Comparison of ENCODE assay signal across 16 mouse cellular contexts in the genomic region with DNA sequence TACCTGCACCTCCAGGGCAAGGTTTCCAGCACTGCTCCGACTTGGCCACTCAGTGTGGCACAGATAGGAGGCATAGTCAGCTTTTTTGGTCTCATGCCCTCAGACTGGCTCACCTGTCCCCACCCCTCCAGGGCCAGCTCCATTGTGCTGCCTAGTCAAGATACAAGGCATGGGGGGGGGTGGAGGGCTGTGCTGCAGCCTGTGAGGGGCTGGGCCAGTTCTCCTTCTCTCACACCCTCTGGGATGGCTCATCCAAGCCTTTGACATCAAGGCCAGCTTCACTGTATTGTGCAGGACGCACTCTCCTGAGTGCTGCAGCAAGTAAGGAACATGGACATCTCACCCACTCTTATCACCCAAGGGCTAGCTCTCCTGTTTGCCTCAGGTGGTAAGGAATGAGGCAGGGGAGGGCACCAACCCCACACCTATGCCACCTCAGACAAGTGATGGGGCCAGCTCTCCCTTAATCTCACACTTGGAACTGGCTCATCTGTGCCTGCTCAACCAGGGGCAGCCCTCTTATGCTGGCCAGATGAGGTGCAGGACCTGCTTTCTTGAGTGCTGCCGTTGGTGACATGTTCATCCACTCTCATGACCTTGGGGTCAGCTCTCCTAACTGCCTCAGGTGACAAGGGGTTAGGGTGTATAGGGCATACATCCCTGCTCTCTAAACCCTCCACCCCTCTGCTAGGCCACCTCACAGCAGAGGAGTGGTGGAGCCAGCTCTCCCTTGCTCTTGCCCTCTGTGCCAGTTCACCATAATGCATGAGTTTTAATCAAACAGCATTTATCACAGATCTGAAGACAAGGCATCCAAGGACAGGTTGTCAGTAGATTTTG. TPM values are rescaled to one million over a fixed set of nuclear protein-coding genes. Genes with fewer than 3 reads are reported as not detected.
A peak's percentile ranks its signal among the peaks of the same experiment; 100 is the strongest.
DNase-seq lines count a peak whose midpoint lies in the region; ATAC-seq and TF ChIP-seq lines count a peak whose summit lies in the region.
"Not testable (repeated sequence)": the region's sequence is repeated elsewhere in the genome, so short reads cannot be mapped to it uniquely, and the experiment has no call there.
"Had no signal": no experiment of that assay in that cellular context is flagged by ENCODE, and none has a peak within 500 bp of the region (broad histone marks: within the 10 kb centered on the region; RNA-seq: fewer than 3 reads in every experiment).

No protein-coding gene starts in this region.

- not testable (repeated sequence) for TF ChIP-seq CTCF in midbrain, postnatal 0 days (IDR thresholded peaks at IDR 0.05)

- H3K4me3 ChIP-seq in forebrain, embryonic 13.5 days; heart, embryonic 16.5 days (ENCODE audit: low read length); intestine, embryonic 14.5 days (ENCODE audit: low read depth, low read length); limb, embryonic 12.5 days (replicated peaks); lung, embryonic 16.5 days (ENCODE audit: low read length); midbrain, postnatal 0 days (ENCODE audit: low read depth, low read length); stomach, embryonic 16.5 days (replicated peaks; ENCODE audit: low read length): not testable (repeated sequence)

- H3K27ac ChIP-seq in forebrain, embryonic 13.5 days; heart, embryonic 16.5 days (ENCODE audit: low read length); intestine, embryonic 14.5 days (ENCODE audit: low read depth); limb, embryonic 12.5 days; lung, embryonic 16.5 days (ENCODE audit: low read length); midbrain, postnatal 0 days (ENCODE audit: low read depth, low read length); stomach, embryonic 16.5 days (ENCODE audit: low read length): not testable (repeated sequence)

- not testable (repeated sequence) for H3K4me1 ChIP-seq in forebrain, embryonic 13.5 days; heart, embryonic 16.5 days (ENCODE audit: control insufficient read depth, insufficient read depth, low read length); intestine, embryonic 14.5 days (replicated peaks; ENCODE audit: control insufficient read depth, insufficient read depth, low read length); limb, embryonic 12.5 days (replicated peaks); lung, embryonic 16.5 days (replicated peaks; ENCODE audit: control insufficient read depth, insufficient read depth, low read length); midbrain, postnatal 0 days (ENCODE audit: insufficient read depth, low read length); stomach, embryonic 16.5 days (ENCODE audit: control insufficient read depth, insufficient read depth, low read length)

- not testable (repeated sequence) for H3K4me2 ChIP-seq in forebrain, embryonic 13.5 days; heart, embryonic 16.5 days (ENCODE audit: low read depth, low read length); intestine, embryonic 14.5 days (ENCODE audit: low read length); limb, embryonic 12.5 days; lung, embryonic 16.5 days (ENCODE audit: low read depth, low read length); midbrain, postnatal 0 days (ENCODE audit: low read depth, low read length, poor library complexity, severe bottlenecking); stomach, embryonic 16.5 days (ENCODE audit: low read depth, low read length)

- peak; percentile 56 for ATAC-seq in cerebellum, adult (ENCODE audit: insufficient number of reproducible peaks, low FRiP score, low TSS enrichment)
- ATAC-seq in forebrain, embryonic 13.5 days = peak; percentile 62
- 0 out of 2 replicates have a peak, but pooled peaks have one; percentile 23 for ATAC-seq in heart, embryonic 16.5 days (replicated peaks; ENCODE audit: extremely low read depth, insufficient read depth, low FRiP score)
- ATAC-seq in intestine, embryonic 14.5 days (replicated peaks; ENCODE audit: low FRiP score, low TSS enrichment, low read depth) = 0 out of 2 replicates have a peak, but pooled peaks have one; percentile 47
- ATAC-seq in limb, embryonic 12.5 days (ENCODE audit: insufficient number of reproducible peaks, insufficient read depth, low FRiP score, low TSS enrichment, low read depth) = peak; percentile 72
- peak; percentile 41 for ATAC-seq in lung, embryonic 16.5 days (ENCODE audit: low read depth)
- ATAC-seq in midbrain, postnatal 0 days (ENCODE audit: low FRiP score) = peak; percentile 42; the same call in 1 of the 2 replicates
- ATAC-seq in stomach, embryonic 16.5 days (ENCODE audit: insufficient read depth, low FRiP score) = peak; percentile 60

- H3K9me3 ChIP-seq in forebrain, embryonic 13.5 days (replicated peaks) = peaks cover 15% of the 10 kb centered on the region
- H3K9me3 ChIP-seq in heart, embryonic 16.5 days (replicated peaks; ENCODE audit: control insufficient read depth, low read length); intestine, embryonic 14.5 days (ENCODE audit: control insufficient read depth, low read length); lung, embryonic 16.5 days (ENCODE audit: control insufficient read depth, low read length); midbrain, postnatal 0 days (ENCODE audit: low read length); stomach, embryonic 16.5 days (replicated peaks; ENCODE audit: control insufficient read depth, low read length): not testable (repeated sequence)
- H3K9me3 ChIP-seq in limb, embryonic 12.5 days = peaks cover 25% of the 10 kb centered on the region

- WGBS in forebrain, embryonic 13.5 days = 88% methylated on average over 3 of the region's 3 CpGs
- 73% methylated on average over 3 of the region's 3 CpGs for WGBS in heart, embryonic 16.5 days
- WGBS in intestine, embryonic 14.5 days = 78% methylated on average over 3 of the region's 3 CpGs
- WGBS in limb, embryonic 12.5 days = 73% methylated on average over 3 of the region's 3 CpGs
- 68% methylated on average over 3 of the region's 3 CpGs for WGBS in lung, embryonic 16.5 days
- WGBS in midbrain, postnatal 0 days = 87% methylated on average over 3 of the region's 3 CpGs
- 79% methylated on average over 3 of the region's 3 CpGs for WGBS in stomach, embryonic 16.5 days

- H3K36me3 ChIP-seq in forebrain, embryonic 13.5 days (ENCODE audit: poor library complexity, severe bottlenecking); heart, embryonic 16.5 days (ENCODE audit: control insufficient read depth, insufficient read depth); intestine, embryonic 14.5 days (ENCODE audit: control insufficient read depth, insufficient read depth, low read length); limb, embryonic 12.5 days; lung, embryonic 16.5 days (ENCODE audit: control insufficient read depth, insufficient read depth, low read length); midbrain, postnatal 0 days (ENCODE audit: insufficient read depth, low read length); stomach, embryonic 16.5 days (ENCODE audit: control insufficient read depth, insufficient read depth, low read length): not testable (repeated sequence)

- not testable (repeated sequence) for H3K27me3 ChIP-seq in forebrain, embryonic 13.5 days; heart, embryonic 16.5 days (ENCODE audit: control insufficient read depth, insufficient read depth, low read length); intestine, embryonic 14.5 days (replicated peaks; ENCODE audit: control insufficient read depth, insufficient read depth, low read length); limb, embryonic 12.5 days; lung, embryonic 16.5 days (ENCODE audit: control insufficient read depth, insufficient read depth, low read depth, low read length); midbrain, postnatal 0 days (ENCODE audit: insufficient read depth, low read length); stomach, embryonic 16.5 days (ENCODE audit: control insufficient read depth, insufficient read depth, low read length)

- not testable (repeated sequence) for H3K9ac ChIP-seq in forebrain, embryonic 13.5 days; heart, embryonic 16.5 days (ENCODE audit: low read length); intestine, embryonic 14.5 days (ENCODE audit: low read length); limb, embryonic 12.5 days (replicated peaks); lung, embryonic 16.5 days (ENCODE audit: low read length); midbrain, postnatal 0 days (replicated peaks; ENCODE audit: low read length, poor library complexity, severe bottlenecking); stomach, embryonic 16.5 days (ENCODE audit: low read length)

- DNase-seq in intestine, embryonic 14.5 days (ENCODE audit: low spot score); midbrain, postnatal 0 days (ENCODE audit: low spot score): not testable (repeated sequence)

RNA-seq across cellular contexts. Expression of a gene that starts 15.5 kb away (rescaled TPM):
- not detected in 2 replicates for polyA plus RNA-seq in forebrain, embryonic 13.5 days (2015; fragmentation: Nextera tagmentation; extraction: Ambion mirVana)
- polyA plus RNA-seq in heart, embryonic 16.5 days (2015; fragmentation: Nextera tagmentation; extraction: Ambion mirVana) = 0.25 TPM in 1 of 2 replicates, not detected in the other
- polyA plus RNA-seq in intestine, embryonic 14.5 days (2014; fragmentation: Nextera tagmentation; extraction: Ambion mirVana) = 0.34 and 0.63 TPM in 2 replicates
- polyA plus RNA-seq in limb, embryonic 12.5 days (2016; fragmentation: Nextera tagmentation; extraction: Ambion mirVana) = not detected in 2 replicates
- polyA plus RNA-seq in lung, embryonic 16.5 days (2015; fragmentation: Nextera tagmentation; extraction: Ambion mirVana) = not detected in 2 replicates
- not detected in 2 replicates for total RNA-seq in midbrain, postnatal 0 days (2014; rRNA removed)
- polyA plus RNA-seq in midbrain, postnatal 0 days (2015; fragmentation: Nextera tagmentation; extraction: Ambion mirVana) = not detected in 2 replicates
- polyA plus RNA-seq in stomach, embryonic 16.5 days (2015; fragmentation: Nextera tagmentation; extraction: Ambion mirVana) = not detected in 2 replicates
- total RNA-seq: adrenal gland, adult 8-10 months; gastrocnemius, adult 8-10 months; heart, postnatal 25 days; left cerebral cortex, adult 2 months; monocyte, adult 5-6 weeks had no signal
- polyA plus RNA-seq: limb, embryonic 10.5 days; lung, adult 2 months had no signal

RNA-seq across cellular contexts. Expression of a gene that starts 32.6 kb away (rescaled TPM):
- not detected in 2 replicates for polyA plus RNA-seq in forebrain, embryonic 13.5 days (2015; fragmentation: Nextera tagmentation; extraction: Ambion mirVana)
- polyA plus RNA-seq in heart, embryonic 16.5 days (2015; fragmentation: Nextera tagmentation; extraction: Ambion mirVana) = not detected in 2 replicates
- polyA plus RNA-seq in intestine, embryonic 14.5 days (2014; fragmentation: Nextera tagmentation; extraction: Ambion mirVana) = 0.30 TPM in 1 of 2 replicates, not detected in the other
- not detected in 2 replicates for polyA plus RNA-seq in limb, embryonic 12.5 days (2016; fragmentation: Nextera tagmentation; extraction: Ambion mirVana)
- not detected in 2 replicates for polyA plus RNA-seq in lung, embryonic 16.5 days (2015; fragmentation: Nextera tagmentation; extraction: Ambion mirVana)
- not detected in 2 replicates for total RNA-seq in midbrain, postnatal 0 days (2014; rRNA removed)
- polyA plus RNA-seq in midbrain, postnatal 0 days (2015; fragmentation: Nextera tagmentation; extraction: Ambion mirVana) = not detected in 2 replicates
- not detected in 2 replicates for polyA plus RNA-seq in stomach, embryonic 16.5 days (2015; fragmentation: Nextera tagmentation; extraction: Ambion mirVana)
- total RNA-seq: adrenal gland, adult 8-10 months; gastrocnemius, adult 8-10 months; heart, postnatal 25 days; left cerebral cortex, adult 2 months; monocyte, adult 5-6 weeks had no signal
- polyA plus RNA-seq: intestine, embryonic 16.5 days; limb, embryonic 10.5 days; lung, adult 2 months had no signal

RNA-seq across cellular contexts. Expression of a gene that starts 57.2 kb away (rescaled TPM):
- not detected in 2 replicates for polyA plus RNA-seq in forebrain, embryonic 13.5 days (2015; fragmentation: Nextera tagmentation; extraction: Ambion mirVana)
- not detected in 2 replicates for polyA plus RNA-seq in heart, embryonic 16.5 days (2015; fragmentation: Nextera tagmentation; extraction: Ambion mirVana)
- polyA plus RNA-seq in intestine, embryonic 14.5 days (2014; fragmentation: Nextera tagmentation; extraction: Ambion mirVana) = not detected in 2 replicates
- polyA plus RNA-seq in limb, embryonic 12.5 days (2016; fragmentation: Nextera tagmentation; extraction: Ambion mirVana) = not detected in 2 replicates
- polyA plus RNA-seq in lung, embryonic 16.5 days (2015; fragmentation: Nextera tagmentation; extraction: Ambion mirVana) = not detected in 2 replicates
- not detected in 2 replicates for total RNA-seq in midbrain, postnatal 0 days (2014; rRNA removed)
- not detected in 2 replicates for polyA plus RNA-seq in midbrain, postnatal 0 days (2015; fragmentation: Nextera tagmentation; extraction: Ambion mirVana)
- polyA plus RNA-seq in stomach, embryonic 16.5 days (2015; fragmentation: Nextera tagmentation; extraction: Ambion mirVana) = not detected in 2 replicates
- total RNA-seq: adrenal gland, adult 8-10 months; gastrocnemius, adult 8-10 months; heart, postnatal 25 days; left cerebral cortex, adult 2 months; monocyte, adult 5-6 weeks had no signal
- polyA plus RNA-seq: intestine, embryonic 16.5 days; limb, embryonic 10.5 days; lung, adult 2 months had no signal
